Mouse (Mus musculus) embryonic facial prominence, embryonic 12.5 days (tissue): ENCODE data around the gene Adamts20. TPM values are rescaled to one million over a fixed set of nuclear protein-coding genes. Genes with fewer than 3 reads are reported as not detected.
"Not testable (repeated sequence)": the region's sequence is repeated elsewhere in the genome, so short reads cannot be mapped to it uniquely, and the experiment has no call there.

Source experiments
- ATAC-seq: fragments of 200-750 bp; cut with Nextera tagmentation; 2 replicates; pipeline ENCODE4 v1.8.0; 2017; ENCODE audit not compliant: insufficient number of reproducible peaks, insufficient read depth, low FRiP score, low TSS enrichment
- H3K27ac ChIP-seq: fragments of 300-500 bp; sonication (generic); 2 replicates; pipeline ENCODE4 v1.5.1; 2016; ENCODE audit warnings: mild to moderate bottlenecking
- H3K27me3 ChIP-seq: fragments of 300-500 bp; sonication (generic); 2 replicates; pipeline ENCODE4 v1.6.1; 2016; ENCODE audit warnings: mild to moderate bottlenecking, moderate library complexity
- H3K36me3 ChIP-seq: fragments of 300-500 bp; sonication (generic); 2 replicates; pipeline ENCODE4 v1.6.1; 2016; ENCODE audit warnings: mild to moderate bottlenecking
- H3K4me1 ChIP-seq: fragments of 300-500 bp; sonication (generic); 2 replicates; pipeline ENCODE4 v1.6.1; 2016
- H3K4me2 ChIP-seq: fragments of 300-500 bp; sonication (generic); replicated peaks from 2 replicates; pipeline ENCODE4 v1.6.1; 2016; ENCODE audit warnings: mild to moderate bottlenecking, moderate library complexity
- H3K4me3 ChIP-seq: fragments of 300-500 bp; sonication (generic); 2 replicates; pipeline ENCODE4 v1.5.1; 2016; ENCODE audit warnings: mild to moderate bottlenecking
- H3K9ac ChIP-seq: fragments of 300-500 bp; sonication (generic); 2 replicates; pipeline ENCODE4 v1.6.1; 2016; ENCODE audit warnings: mild to moderate bottlenecking, moderate library complexity
- H3K9me3 ChIP-seq: fragments of 300-500 bp; sonication (generic); 2 replicates; pipeline ENCODE4 v1.6.1; 2016; ENCODE audit warnings: mild to moderate bottlenecking, moderate library complexity
- WGBS: fragments of 180-500 bp; shearing (Covaris S2); methylation state at CpG from one replicate; pipeline ENCODE4 v1.1.7; 2016; 5-methylcytosine and 5-hydroxymethylcytosine counted together
- polyA plus RNA-seq: library from polyadenylated mRNA; unstranded; fragments of >200 nt; fragmentation: Nextera tagmentation; extraction: Ambion mirVana; gene quantifications from 2 replicates; pipeline ENCODE4 v1.2.1, GENCODE M21; 2016

Gene Adamts20
- polyA plus RNA-seq, 1 experiment from 2014 or later = 11.7 TPM

GRCm38 (mm10) chr15:94404071-94404545, 61.1 kb downstream of the Adamts20 start:
- H3K27me3 ChIP-seq = 0 out of 2 replicates have a peak, but pooled peaks cover 12% of the 10 kb centered on the region
- peak overlapping the region; percentile 72 for H3K4me3 ChIP-seq
- H3K4me1 ChIP-seq = peaks cover 5% of the 10 kb centered on the region
- no peaks in the 10 kb centered on the region for H3K36me3 ChIP-seq
- H3K4me2 ChIP-seq = peak overlapping the region; percentile 87
- peak; percentile 94 for ATAC-seq
- H3K9ac ChIP-seq = peak overlapping the region; percentile 74
- no peaks in the 10 kb centered on the region for H3K9me3 ChIP-seq
- H3K27ac ChIP-seq = peak overlapping the region; percentile 73
- WGBS = under 1% methylated on average over 60 of the region's 65 CpGs

GRCm38 (mm10) chr15:94403461-94404070, 61.7 kb downstream of the Adamts20 start:
- H3K4me1 ChIP-seq = peaks cover 5% of the 10 kb centered on the region
- H3K9me3 ChIP-seq = no peaks in the 10 kb centered on the region
- H3K36me3 ChIP-seq = no peaks in the 10 kb centered on the region
- peak overlapping the region; percentile 73 for H3K27ac ChIP-seq
- H3K27me3 ChIP-seq = 0 out of 2 replicates have a peak, but pooled peaks cover 12% of the 10 kb centered on the region
- H3K4me2 ChIP-seq = peak overlapping the region; percentile 87
- ATAC-seq = peak; percentile 57
- H3K9ac ChIP-seq = peak overlapping the region; percentile 74
- peak overlapping the region; percentile 72 for H3K4me3 ChIP-seq
- WGBS = 3% methylated on average over 34 of the region's 34 CpGs

- Histone ChIP-seq H3K36me3 (no peaks in the 10 kb centered on the region), H3K27ac (no peak overlapping the region), H3K9ac (peak overlapping the region; percentile 74), H3K4me1 (peaks cover 5% of the 10 kb centered on the region), H3K4me2 (peak overlapping the region; percentile 87), H3K9me3 (no peaks in the 10 kb centered on the region), H3K27me3 (0 out of 2 replicates have a peak, but pooled peaks cover 12% of the 10 kb centered on the region), H3K4me3 (peak overlapping the region; percentile 72)
- ATAC-seq = no peak
- 5% methylated on average over 15 of the region's 15 CpGs for WGBS
Observed at GRCm38 (mm10) chr15:94403018-94403417, 62.2 kb downstream of the Adamts20 start.

- H3K9me3 ChIP-seq = no peaks in the 10 kb centered on the region
- no peak for ATAC-seq
- WGBS = 73% methylated on average over 7 of the region's 7 CpGs
Observed at GRCm38 (mm10) chr15:94392737-94393136, 72.5 kb downstream of the Adamts20 start.

GRCm38 (mm10) chr15:94390127-94390526, 75.1 kb downstream of the Adamts20 start:
- H3K4me1 ChIP-seq, H3K9ac ChIP-seq, H3K27me3 ChIP-seq, H3K36me3 ChIP-seq, H3K4me2 ChIP-seq, H3K27ac ChIP-seq, ATAC-seq, H3K9me3 ChIP-seq, H3K4me3 ChIP-seq: not testable (repeated sequence)
- WGBS = 69% methylated on average over 2 of the region's 2 CpGs

More at GRCm38 (mm10) chr15:94392737-94393136, 72.5 kb downstream of the Adamts20 start:
- Histone ChIP-seq H3K9ac (no peak overlapping the region), H3K4me3 (no peak overlapping the region), H3K4me1 (0 out of 2 replicates have a peak, but pooled peaks cover 3% of the 10 kb centered on the region), H3K36me3 (no peaks in the 10 kb centered on the region), H3K4me2 (no peak overlapping the region), H3K27me3 (no peaks in the 10 kb centered on the region), H3K27ac (no peak overlapping the region)

- Histone ChIP-seq H3K4me1 (no peaks in the 10 kb centered on the region), H3K4me3 (no peak overlapping the region), H3K27ac (no peak overlapping the region), H3K36me3 (no peaks in the 10 kb centered on the region; the same call in 1 of the 2 replicates), H3K4me2 (no peak overlapping the region), H3K9ac (no peak overlapping the region), H3K27me3 (no peaks in the 10 kb centered on the region), H3K9me3 (no peaks in the 10 kb centered on the region)
- ATAC-seq = no peak
- WGBS = 93% methylated on average over 7 of the region's 9 CpGs
Observed at GRCm38 (mm10) chr15:94379425-94379824, 85.8 kb downstream of the Adamts20 start.

- Histone ChIP-seq H3K9ac (no peak overlapping the region), H3K9me3 (no peaks in the 10 kb centered on the region), H3K4me3 (no peak overlapping the region), H3K4me2 (no peak overlapping the region), H3K27me3 (no peaks in the 10 kb centered on the region), H3K27ac (no peak overlapping the region), H3K36me3 (no peaks in the 10 kb centered on the region), H3K4me1 (no peaks in the 10 kb centered on the region)
- WGBS = 78% methylated on average over 7 of the region's 7 CpGs
- ATAC-seq = no peak
Observed at GRCm38 (mm10) chr15:94372548-94372947, 92.7 kb downstream of the Adamts20 start.

GRCm38 (mm10) chr15:94349052-94349451, 116.2 kb downstream of the Adamts20 start:
- Histone ChIP-seq H3K9ac (no peak overlapping the region), H3K4me1 (no peaks in the 10 kb centered on the region), H3K27ac (no peak overlapping the region), H3K4me3 (no peak overlapping the region), H3K4me2 (no peak overlapping the region), H3K27me3 (no peaks in the 10 kb centered on the region), H3K36me3 (0 out of 2 replicates have a peak, but pooled peaks cover 15% of the 10 kb centered on the region), H3K9me3 (0 out of 2 replicates have a peak, but pooled peaks cover 3% of the 10 kb centered on the region)
- no peak for ATAC-seq
- 87% methylated on average over 18 of the region's 18 CpGs for WGBS

GRCm38 (mm10) chr15:94344317-94344716, 120.9 kb downstream of the Adamts20 start:
- Histone ChIP-seq H3K27me3 (no peaks in the 10 kb centered on the region), H3K9me3 (0 out of 2 replicates have a peak, but pooled peaks cover 3% of the 10 kb centered on the region), H3K4me2 (no peak overlapping the region), H3K4me1 (peaks cover 5% of the 10 kb centered on the region; the same call in 1 of the 2 replicates), H3K27ac (no peak overlapping the region), H3K9ac (no peak overlapping the region), H3K36me3 (0 out of 2 replicates have a peak, but pooled peaks cover 12% of the 10 kb centered on the region), H3K4me3 (no peak overlapping the region)
- 88% methylated on average over 5 of the region's 5 CpGs for WGBS
- no peak for ATAC-seq

- Histone ChIP-seq H3K9ac (no peak overlapping the region), H3K4me3 (no peak overlapping the region), H3K36me3 (0 out of 2 replicates have a peak, but pooled peaks cover 12% of the 10 kb centered on the region), H3K27ac (no peak overlapping the region), H3K4me1 (peaks cover 16% of the 10 kb centered on the region), H3K4me2 (no peak overlapping the region), H3K27me3 (no peaks in the 10 kb centered on the region), H3K9me3 (0 out of 2 replicates have a peak, but pooled peaks cover 3% of the 10 kb centered on the region)
- 48% methylated on average over 10 of the region's 10 CpGs for WGBS
- no peak for ATAC-seq
Observed at GRCm38 (mm10) chr15:94342365-94342764, 122.9 kb downstream of the Adamts20 start.

GRCm38 (mm10) chr15:94339011-94339410, 126.2 kb downstream of the Adamts20 start:
- H3K4me1 ChIP-seq = peaks cover 25% of the 10 kb centered on the region
- H3K9me3 ChIP-seq = no peaks in the 10 kb centered on the region
- H3K27ac ChIP-seq = no peak overlapping the region
- H3K36me3 ChIP-seq = 0 out of 2 replicates have a peak, but pooled peaks cover 4% of the 10 kb centered on the region
- H3K9ac ChIP-seq = no peak overlapping the region
- no peaks in the 10 kb centered on the region for H3K27me3 ChIP-seq
- no peak overlapping the region for H3K4me2 ChIP-seq
- ATAC-seq = no peak
- 25% methylated on average over 8 of the region's 8 CpGs for WGBS
- H3K4me3 ChIP-seq = no peak overlapping the region

- Histone ChIP-seq H3K36me3 (peaks cover 10% of the 10 kb centered on the region; the same call in 1 of the 2 replicates), H3K9ac (no peak overlapping the region), H3K9me3 (no peaks in the 10 kb centered on the region), H3K4me2 (no peak overlapping the region), H3K4me3 (no peak overlapping the region), H3K27me3 (no peaks in the 10 kb centered on the region), H3K27ac (peak overlapping the region; percentile 32; the same call in 1 of the 2 replicates), H3K4me1 (peaks cover 24% of the 10 kb centered on the region)
- ATAC-seq = no peak; the same call in 1 of the 2 replicates
- 21% methylated on average over 10 of the region's 10 CpGs for WGBS
Observed at GRCm38 (mm10) chr15:94334586-94334985, 130.6 kb downstream of the Adamts20 start.
